Comparison of ENCODE assay signal across 8 mouse cellular contexts in the genomic region with DNA sequence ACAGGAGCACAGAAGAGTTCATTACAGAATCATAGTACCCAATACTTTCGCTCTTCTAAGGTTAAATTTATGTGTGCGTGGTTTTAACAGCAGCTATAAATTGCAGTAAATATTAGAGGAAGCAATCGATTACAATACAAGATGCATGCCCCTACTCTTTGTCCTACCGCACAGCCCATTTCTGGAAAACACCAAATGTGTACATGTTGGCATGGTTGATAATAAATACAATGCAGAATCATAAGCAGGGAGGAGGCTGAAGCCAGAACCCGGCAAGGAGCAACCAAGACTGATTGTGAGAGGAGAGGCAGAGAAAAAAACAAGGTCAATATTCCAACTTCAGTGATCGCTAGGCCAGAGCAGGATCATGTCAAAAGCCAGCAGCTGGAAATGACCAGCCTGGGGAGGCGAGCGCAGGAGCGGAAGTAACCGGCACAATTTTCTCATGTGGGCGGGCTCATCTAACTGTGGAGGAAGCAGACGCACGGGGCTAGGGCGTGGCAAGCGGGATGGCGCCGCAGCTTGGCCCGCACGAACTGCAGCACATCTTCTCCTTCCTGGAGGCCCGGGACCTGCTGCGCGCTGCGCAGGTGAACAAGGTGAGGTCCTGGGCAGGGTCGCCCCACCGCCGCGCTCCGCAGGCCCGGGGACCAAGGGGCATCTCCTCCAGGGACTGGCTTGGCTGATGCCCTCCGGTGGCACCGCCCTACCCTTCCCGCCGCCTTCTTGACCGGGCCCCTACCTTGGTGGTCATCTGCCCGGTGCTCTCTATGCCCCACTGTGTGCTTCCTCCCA. TPM values are rescaled to one million over a fixed set of nuclear protein-coding genes. Genes with fewer than 3 reads are reported as not detected.
DNase-seq lines count a peak whose midpoint lies in the region; ATAC-seq lines count a peak whose summit lies in the region.

Gene Fbxw17 (plus strand): TSS at position 476 of the 795 bp plus-strand sequence.

- peak; percentile 72 for DNase-seq in ES-CJ7 (ENCODE audit: low read depth, low spot score)
- DNase-seq in cerebellum, adult 11-12 months: peak; percentile 71
- DNase-seq in forelimb bud, embryonic 11.5 days (ENCODE audit: low read depth, low spot score): peak; percentile 64
- peak; percentile 51 for DNase-seq in layer of hippocampus, adult 9-10 months (ENCODE audit: low spot score)
- peak; percentile 46 for DNase-seq in ovary, postnatal 10 days (ENCODE audit: low spot score)
- peak; percentile 55 to 58 for DNase-seq in thymus, postnatal 10 days (ENCODE audit: low spot score in 2 of 2)

- H3K4me2 ChIP-seq in lung, embryonic 16.5 days (ENCODE audit: low read depth, low read length): peak within 1 kb of the TSS; percentile 74

- no peak within 1 kb of the TSS; the same call in 1 of the 2 replicates for H3K27ac ChIP-seq in lung, embryonic 16.5 days (ENCODE audit: low read length)

- peak within 1 kb of the TSS; percentile 89 for H3K4me3 ChIP-seq in lung, embryonic 16.5 days (ENCODE audit: low read length)

- no peaks in the 10 kb centered on the region for H3K27me3 ChIP-seq in lung, embryonic 16.5 days (ENCODE audit: control insufficient read depth, insufficient read depth, low read depth, low read length)

- peak within 1 kb of the TSS; percentile 86 for H3K9ac ChIP-seq in lung, embryonic 16.5 days (ENCODE audit: low read length)

- no peaks in the 10 kb centered on the region; the same call in 1 of the 2 replicates for H3K36me3 ChIP-seq in lung, embryonic 16.5 days (ENCODE audit: control insufficient read depth, insufficient read depth, low read length)

- ATAC-seq in hematopoietic stem cell, adult 5-6 weeks (replicated peaks in 1 of 2; ENCODE audit: insufficient read depth in 1 of 2, low FRiP score in 2 of 2, low TSS enrichment in 1 of 2, low read depth in 1 of 2, poor library complexity in 2 of 2, severe bottlenecking in 2 of 2): peak; percentile 98 to 99
- ATAC-seq in lung, embryonic 16.5 days (ENCODE audit: low read depth): peak; percentile 98

- WGBS in lung, embryonic 16.5 days: 11% methylated on average over 34 of the region's 35 CpGs

- no peaks in the 10 kb centered on the region for H3K9me3 ChIP-seq in lung, embryonic 16.5 days (ENCODE audit: control insufficient read depth, low read length)

- peaks cover 7% of the 10 kb centered on the region; the same call in 1 of the 2 replicates for H3K4me1 ChIP-seq in lung, embryonic 16.5 days (replicated peaks; ENCODE audit: control insufficient read depth, insufficient read depth, low read length)

RNA-seq across cellular contexts. Expression of gene Fbxw17, which starts in this region (rescaled TPM):
- 12.6 and 15.0 TPM in 2 replicates for total RNA-seq in hematopoietic stem cell, adult 5-6 weeks (2017)
- polyA plus RNA-seq in lung, embryonic 16.5 days (2015; fragmentation: Nextera tagmentation; extraction: Ambion mirVana): 30.2 and 31.2 TPM in 2 replicates
